Comparison of ENCODE assay signal across 31 mouse cellular contexts in genomic region chr1:72105435-72106057, GRCm38 (mm10).
DNase-seq lines count a peak whose midpoint lies in the region; ATAC-seq and TF ChIP-seq lines count a peak whose summit lies in the region.
"Had no signal": no experiment of that assay in that cellular context is flagged by ENCODE, and none has a peak within 500 bp of the region (broad histone marks: within the 10 kb centered on the region; RNA-seq: fewer than 3 reads in every experiment).

No protein-coding gene starts in this region.

- H3K27me3 ChIP-seq in forebrain, embryonic 16.5 days (replicated peaks; ENCODE audit: control insufficient read depth, insufficient read depth, low read length), result no peaks in the 10 kb centered on the region
- H3K27me3 ChIP-seq: embryonic facial prominence, embryonic 15.5 days; forebrain, embryonic 13.5 days; hindbrain, embryonic 12.5 days; intestine, embryonic 15.5 days; midbrain, embryonic 12.5 days; Patski had no signal

- peak overlapping the region; percentile 71; the same call in 1 of the 2 replicates for H3K27ac ChIP-seq in macrophage
- no peak overlapping the region for H3K27ac ChIP-seq in forebrain, embryonic 16.5 days (ENCODE audit: low read length)
- H3K27ac ChIP-seq: embryonic facial prominence, embryonic 10.5 days; embryonic facial prominence, embryonic 15.5 days; forebrain, embryonic 13.5 days; hindbrain, embryonic 12.5 days; hindbrain, postnatal 0 days; intestine, embryonic 15.5 days; liver, embryonic 14.5 days; midbrain, embryonic 12.5 days had no signal

- H3K4me2 ChIP-seq in forebrain, embryonic 16.5 days (ENCODE audit: low read length), result no peak overlapping the region
- H3K4me2 ChIP-seq: embryonic facial prominence, embryonic 15.5 days; forebrain, embryonic 13.5 days; heart, embryonic 11.5 days; hindbrain, embryonic 12.5 days; intestine, embryonic 15.5 days; lung, embryonic 14.5 days; midbrain, embryonic 12.5 days had no signal

- H3K36me3 ChIP-seq in macrophage (ENCODE audit: inconsistent target), result no peaks in the 10 kb centered on the region
- no peaks in the 10 kb centered on the region for H3K36me3 ChIP-seq in forebrain, embryonic 16.5 days (ENCODE audit: control insufficient read depth, insufficient read depth)
- H3K36me3 ChIP-seq: embryonic facial prominence, embryonic 10.5 days; embryonic facial prominence, embryonic 15.5 days; G1E; hindbrain, embryonic 12.5 days; intestine, embryonic 15.5 days; midbrain, embryonic 12.5 days had no signal

- peak; percentile 18 for DNase-seq in adrenal gland, adult 8-10 months
- DNase-seq in adrenal gland, postnatal 25 days, result no peak
- peak; percentile 20 for DNase-seq in kidney, adult 9 months
- DNase-seq in kidney, postnatal 4 days, result no peak
- DNase-seq in A20 (ENCODE audit: low read depth, low spot score), result peak; percentile 10
- no peak for DNase-seq in lung, adult 2 months
- DNase-seq: cerebellum, adult 11 months; cerebellum, adult 9-10 months; cerebellum, postnatal 36 days; gastrocnemius, postnatal 25 days; heart, adult 11 months; heart, postnatal 36 days; kidney, postnatal 25 days; liver; lung, embryonic 14.5 days; lung, postnatal 14 days; right cerebral cortex, postnatal 25 days; thymus, postnatal 25 days had no signal

- ATAC-seq in forebrain, embryonic 16.5 days, result no peak
- ATAC-seq: forebrain, embryonic 13.5 days; hindbrain, postnatal 0 days; intestine, embryonic 15.5 days; Patski had no signal

- H3K79me2 ChIP-seq in macrophage (ENCODE audit: inconsistent target), result no peaks in the 10 kb centered on the region

- no peaks in the 10 kb centered on the region for H3K4me1 ChIP-seq in forebrain, embryonic 16.5 days (replicated peaks; ENCODE audit: control insufficient read depth, insufficient read depth, low read length)
- no peaks in the 10 kb centered on the region for H3K4me1 ChIP-seq in lung, adult 2 months (ENCODE audit: control insufficient read depth, insufficient read depth, low read length)
- H3K4me1 ChIP-seq: embryonic facial prominence, embryonic 10.5 days; embryonic facial prominence, embryonic 15.5 days; forebrain, embryonic 13.5 days; hindbrain, embryonic 12.5 days; intestine, embryonic 15.5 days; midbrain, embryonic 12.5 days had no signal

- no peaks in the 10 kb centered on the region for H3K9me3 ChIP-seq in forebrain, embryonic 16.5 days (ENCODE audit: control insufficient read depth, low read length)
- H3K9me3 ChIP-seq: embryonic facial prominence, embryonic 10.5 days; embryonic facial prominence, embryonic 15.5 days; forebrain, embryonic 13.5 days; G1E; hindbrain, embryonic 12.5 days; intestine, embryonic 15.5 days; midbrain, embryonic 12.5 days had no signal

- WGBS in macrophage (ENCODE audit: missing documents), result 85% methylated on average over 5 of the region's 5 CpGs
- WGBS in forebrain, embryonic 16.5 days, result 88% methylated on average over 5 of the region's 5 CpGs
- WGBS in lung, adult 2 months, result 65% methylated on average over 5 of the region's 5 CpGs

- H3K9ac ChIP-seq in forebrain, embryonic 16.5 days (replicated peaks; ENCODE audit: low read depth, low read length), result no peak overlapping the region
- H3K9ac ChIP-seq: embryonic facial prominence, embryonic 15.5 days; forebrain, embryonic 13.5 days; hindbrain, embryonic 12.5 days; intestine, embryonic 15.5 days; liver, embryonic 14.5 days; lung, embryonic 14.5 days; midbrain, embryonic 12.5 days had no signal

- TF ChIP-seq POLR2A in lung, adult 2 months (IDR thresholded peaks at IDR 0.05; ENCODE audit: borderline replicate concordance, extremely low read depth, low read depth, low read length), result no peak

- no peak for TF ChIP-seq CTCF in lung, adult 2 months (IDR thresholded peaks at IDR 0.05; ENCODE audit: insufficient read depth, low read length)

- no peak overlapping the region for H3K4me3 ChIP-seq in macrophage (ENCODE audit: inconsistent target)
- no peak overlapping the region for H3K4me3 ChIP-seq in forebrain, embryonic 16.5 days (replicated peaks; ENCODE audit: low read length)
- H3K4me3 ChIP-seq in lung, adult 2 months (replicated peaks; ENCODE audit: extremely low read depth, low read depth, low read length), result no peak overlapping the region
- H3K4me3 ChIP-seq: embryonic facial prominence, embryonic 10.5 days; embryonic facial prominence, embryonic 15.5 days; forebrain, embryonic 13.5 days; hindbrain, embryonic 12.5 days; intestine, embryonic 15.5 days; midbrain, embryonic 12.5 days had no signal

Comparison
In these comparisons a context has a peak if more than half of its experiments do, and no peak if none do; other contexts are left out.
1. DNase-seq: peak in adrenal gland, adult 8-10 months (single experiment), kidney, adult 9 months (single experiment) and A20 (single experiment); none in adrenal gland, postnatal 25 days (single experiment), kidney, postnatal 4 days (0 of 2) and lung, adult 2 months (single experiment).